Mouse (Mus musculus): ENCODE results near the gene Stra6. TPM values are rescaled to one million over a fixed set of nuclear protein-coding genes. Genes with fewer than 3 reads are reported as not detected.

Stra6 gene
- total RNA-seq, 1 experiment = 4.5 TPM

GRCm38 (mm10) chr9:58125085-58125484 lies 61.5 kb downstream of the Stra6 start:
- Histone ChIP-seq H3K27ac (ENCODE audit: insufficient read depth, low read depth, low read length, poor library complexity, severe bottlenecking) (no peak overlapping the region), H3K36me3 (ENCODE audit: control insufficient read depth, insufficient read depth, low read length, poor library complexity, severe bottlenecking) (no peaks in the 10 kb centered on the region), H3K9me3 (ENCODE audit: control insufficient read depth, insufficient read depth, low read depth, low read length) (no peaks in the 10 kb centered on the region), H3K4me1 (ENCODE audit: control insufficient read depth in 2 of 2, insufficient read depth in 2 of 2, low read length in 2 of 2, poor library complexity in 1 of 2) (peaks cover 0 to 13% of the 10 kb centered on the region in 2 experiments; a peak in 1 of 4 replicates), H3K9ac (ENCODE audit: insufficient read depth, low read depth, low read length, poor library complexity, severe bottlenecking) (no peak overlapping the region), H3K4me3 (ENCODE audit: insufficient read depth in 1 of 2, low read depth in 1 of 2, low read length in 2 of 2, poor library complexity in 1 of 2, severe bottlenecking in 1 of 2) (no peak overlapping the region)
- TF ChIP-seq CHD2 (IDR thresholded peaks at IDR 0.05; ENCODE audit: low read depth, low read length) (no peak), ZC3H11A (IDR thresholded peaks at IDR 0.05; ENCODE audit: borderline replicate concordance, low read depth, low read length) (no peak), MAFK (IDR thresholded peaks at IDR 0.05; ENCODE audit: insufficient read depth, low read depth, low read length) (no peak), HCFC1 (IDR thresholded peaks at IDR 0.05; ENCODE audit: borderline replicate concordance, insufficient read depth, low read length) (no peak), ZNF384 (IDR thresholded peaks at IDR 0.05; ENCODE audit: low read depth, low read length) (no peak)
- no peak for DNase-seq (ENCODE audit: low read depth, low spot score)
- in situ Hi-C loops (cut with MboI; ENCODE audit: low sequenced_read_pairs in 2 of 2, unreplicated experiment in 2 of 2) = no loop called here

DNA sequence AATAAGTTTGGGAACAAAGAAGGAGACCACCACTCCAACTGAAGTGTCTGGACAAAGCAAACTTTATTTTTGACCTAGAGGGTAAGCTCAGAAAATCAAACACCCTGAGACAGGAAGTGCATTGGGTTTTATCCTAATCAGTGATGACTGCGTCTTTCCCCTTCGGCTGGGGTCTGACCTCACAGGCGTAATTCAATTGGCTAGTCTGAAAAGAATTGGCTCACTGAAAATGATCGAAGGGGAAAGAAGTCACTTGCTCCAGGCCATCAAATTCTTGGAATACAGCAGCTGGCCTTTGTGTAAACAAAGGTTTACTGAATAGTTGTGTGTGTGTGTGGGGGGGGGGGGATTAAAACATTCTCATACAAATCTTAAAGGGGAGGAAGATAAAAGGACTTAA lies 62.2 kb downstream of the Stra6 start:
- DNase-seq (ENCODE audit: low read depth, low spot score) = no peak
- Histone ChIP-seq H3K9ac (ENCODE audit: insufficient read depth, low read depth, low read length, poor library complexity, severe bottlenecking) (no peak overlapping the region), H3K27ac (ENCODE audit: insufficient read depth, low read depth, low read length, poor library complexity, severe bottlenecking) (no peak overlapping the region), H3K4me1 (ENCODE audit: control insufficient read depth in 2 of 2, insufficient read depth in 2 of 2, low read length in 2 of 2, poor library complexity in 1 of 2) (peaks cover 0 to 13% of the 10 kb centered on the region in 2 experiments; a peak in 1 of 4 replicates), H3K4me3 (ENCODE audit: insufficient read depth in 1 of 2, low read depth in 1 of 2, low read length in 2 of 2, poor library complexity in 1 of 2, severe bottlenecking in 1 of 2) (no peak overlapping the region), H3K36me3 (ENCODE audit: control insufficient read depth, insufficient read depth, low read length, poor library complexity, severe bottlenecking) (no peaks in the 10 kb centered on the region), H3K9me3 (ENCODE audit: control insufficient read depth, insufficient read depth, low read depth, low read length) (no peaks in the 10 kb centered on the region)
- no peak for TF ChIP-seq ZNF384 (IDR thresholded peaks at IDR 0.05; ENCODE audit: low read depth, low read length)
- no peak for TF ChIP-seq HCFC1 (IDR thresholded peaks at IDR 0.05; ENCODE audit: borderline replicate concordance, insufficient read depth, low read length)
- TF ChIP-seq MAFK (IDR thresholded peaks at IDR 0.05; ENCODE audit: insufficient read depth, low read depth, low read length) = no peak
- TF ChIP-seq CHD2 (IDR thresholded peaks at IDR 0.05; ENCODE audit: low read depth, low read length) = no peak
- TF ChIP-seq ZC3H11A (IDR thresholded peaks at IDR 0.05; ENCODE audit: borderline replicate concordance, low read depth, low read length) = no peak
- in situ Hi-C loops (cut with MboI; ENCODE audit: low sequenced_read_pairs in 2 of 2, unreplicated experiment in 2 of 2) = no loop called here

- Histone ChIP-seq H3K4me1 (ENCODE audit: control insufficient read depth in 2 of 2, insufficient read depth in 2 of 2, low read length in 2 of 2, poor library complexity in 1 of 2) (peaks cover 0 to 15% of the 10 kb centered on the region in 2 experiments; a peak in 1 of 4 replicates), H3K27ac (ENCODE audit: insufficient read depth, low read depth, low read length, poor library complexity, severe bottlenecking) (no peak overlapping the region), H3K9me3 (ENCODE audit: control insufficient read depth, insufficient read depth, low read depth, low read length) (no peaks in the 10 kb centered on the region), H3K36me3 (ENCODE audit: control insufficient read depth, insufficient read depth, low read length, poor library complexity, severe bottlenecking) (no peaks in the 10 kb centered on the region), H3K4me3 (ENCODE audit: insufficient read depth in 1 of 2, low read depth in 1 of 2, low read length in 2 of 2, poor library complexity in 1 of 2, severe bottlenecking in 1 of 2) (peak overlapping the region; percentile 55 to 65), H3K9ac (ENCODE audit: insufficient read depth, low read depth, low read length, poor library complexity, severe bottlenecking) (peak overlapping the region; percentile 27; the same call in 1 of the 2 replicates)
- no peak for TF ChIP-seq CHD2 (IDR thresholded peaks at IDR 0.05; ENCODE audit: low read depth, low read length)
- no peak for TF ChIP-seq ZC3H11A (IDR thresholded peaks at IDR 0.05; ENCODE audit: borderline replicate concordance, low read depth, low read length)
- TF ChIP-seq HCFC1 (IDR thresholded peaks at IDR 0.05; ENCODE audit: borderline replicate concordance, insufficient read depth, low read length) = no peak
- TF ChIP-seq ZNF384 (IDR thresholded peaks at IDR 0.05; ENCODE audit: low read depth, low read length) = no peak
- no peak for TF ChIP-seq MAFK (IDR thresholded peaks at IDR 0.05; ENCODE audit: insufficient read depth, low read depth, low read length)
- no peak for DNase-seq (ENCODE audit: low read depth, low spot score)
- in situ Hi-C loops (cut with MboI; ENCODE audit: low sequenced_read_pairs in 2 of 2, unreplicated experiment in 2 of 2) = no loop called here
Measured at GRCm38 (mm10) chr9:58128926-58129413, 65.4 kb downstream of the Stra6 start.

DNA sequence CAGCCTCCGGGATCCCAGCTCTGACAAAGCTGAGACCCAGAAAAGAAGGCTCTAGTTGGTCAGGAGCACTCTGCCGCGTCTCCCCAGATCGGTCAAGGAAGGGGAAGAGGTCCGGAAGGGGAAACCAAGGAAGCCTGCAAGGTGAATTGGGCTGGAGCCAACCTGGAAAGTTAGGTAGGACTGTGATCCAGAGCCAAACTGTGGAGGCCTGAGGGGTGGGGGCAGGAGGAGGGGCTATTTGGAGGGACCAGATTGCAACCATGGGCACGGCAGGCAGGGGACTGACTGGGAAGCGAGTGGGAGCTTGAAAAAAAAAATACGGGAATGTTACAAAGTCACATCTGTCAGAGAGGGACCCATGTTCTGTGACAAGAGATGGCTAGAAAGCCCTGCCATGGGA lies 65.9 kb downstream of the Stra6 start:
- H3K9me3 ChIP-seq (ENCODE audit: control insufficient read depth, insufficient read depth, low read depth, low read length) = no peaks in the 10 kb centered on the region
- peak overlapping the region; percentile 27; the same call in 1 of the 2 replicates for H3K9ac ChIP-seq (ENCODE audit: insufficient read depth, low read depth, low read length, poor library complexity, severe bottlenecking)
- H3K27ac ChIP-seq (ENCODE audit: insufficient read depth, low read depth, low read length, poor library complexity, severe bottlenecking) = no peak overlapping the region
- H3K4me3 ChIP-seq (ENCODE audit: insufficient read depth in 1 of 2, low read depth in 1 of 2, low read length in 2 of 2, poor library complexity in 1 of 2, severe bottlenecking in 1 of 2) = peak overlapping the region; percentile 55 to 65
- DNase-seq (ENCODE audit: low read depth, low spot score) = no peak
- no peak for TF ChIP-seq CHD2 (IDR thresholded peaks at IDR 0.05; ENCODE audit: low read depth, low read length)
- no peak for TF ChIP-seq ZC3H11A (IDR thresholded peaks at IDR 0.05; ENCODE audit: borderline replicate concordance, low read depth, low read length)
- no peak for TF ChIP-seq HCFC1 (IDR thresholded peaks at IDR 0.05; ENCODE audit: borderline replicate concordance, insufficient read depth, low read length)
- TF ChIP-seq ZNF384 (IDR thresholded peaks at IDR 0.05; ENCODE audit: low read depth, low read length) = no peak
- no peak for TF ChIP-seq MAFK (IDR thresholded peaks at IDR 0.05; ENCODE audit: insufficient read depth, low read depth, low read length)
- peaks cover 0 to 17% of the 10 kb centered on the region in 2 experiments; a peak in 1 of 4 replicates for H3K4me1 ChIP-seq (ENCODE audit: control insufficient read depth in 2 of 2, insufficient read depth in 2 of 2, low read length in 2 of 2, poor library complexity in 1 of 2)
- in situ Hi-C loops (cut with MboI; ENCODE audit: low sequenced_read_pairs in 2 of 2, unreplicated experiment in 2 of 2) = no loop called here
- H3K36me3 ChIP-seq (ENCODE audit: control insufficient read depth, insufficient read depth, low read length, poor library complexity, severe bottlenecking) = no peaks in the 10 kb centered on the region

Measured in ES-E14 (cell line).